Mouse (Mus musculus) MEL (cell line): ENCODE data around the gene Gm20388. TPM values are rescaled to one million over a fixed set of nuclear protein-coding genes. Genes with fewer than 3 reads are reported as not detected.

Source experiments
- DNase-seq: peaks from one replicate; pipeline ENCODE4 v3.0.0; 2011; ENCODE audit warnings: low read depth, low spot score
- H3K27ac ChIP-seq: 2 replicates; pipeline ENCODE4 v1.5.1; 2012; ENCODE audit warnings: low read depth, mild to moderate bottlenecking, control low read depth, low read length, moderate library complexity; ENCODE audit not compliant: control insufficient read depth
- H3K27me3 ChIP-seq, 2 experiments: fragments of 150-350 bp in 1 of 2; sonication (generic) in 1 of 2; 2 replicates each; pipeline ENCODE4 v1.6.1; 2012; ENCODE audit warnings: low read length in 2 of 2, mild to moderate bottlenecking in 2 of 2, improper control_type of control experiment in 1 of 2, moderate library complexity in 1 of 2; ENCODE audit not compliant: insufficient read depth in 2 of 2, control insufficient read depth in 1 of 2
- H3K36me3 ChIP-seq, 2 experiments: 2 replicates each; pipeline ENCODE4 v1.6.1; 2012 to 2014; ENCODE audit warnings: low read length in 2 of 2, improper control_type of control experiment in 1 of 2, inconsistent platforms in 1 of 2, mild to moderate bottlenecking in 1 of 2; ENCODE audit not compliant: insufficient read depth in 2 of 2, control insufficient read depth in 1 of 2
- H3K4me1 ChIP-seq, 2 experiments: fragments of 150-350 bp in 1 of 2; sonication (generic) in 1 of 2; 2 replicates each; pipeline ENCODE4 v1.6.1; 2012; ENCODE audit warnings: low read length in 2 of 2, improper control_type of control experiment in 1 of 2, mild to moderate bottlenecking in 1 of 2; ENCODE audit not compliant: insufficient read depth in 2 of 2, control insufficient read depth in 1 of 2
- H3K4me3 ChIP-seq, 2 experiments: fragments of 150-350 bp in 1 of 2; sonication (generic) in 1 of 2; 2 replicates each; pipeline ENCODE4 v1.5.1; 2012; ENCODE audit warnings: low read depth in 2 of 2, low read length in 2 of 2, mild to moderate bottlenecking in 2 of 2, moderate library complexity in 2 of 2, control low read depth in 1 of 2, improper control_type of control experiment in 1 of 2; ENCODE audit not compliant: control insufficient read depth in 1 of 2, insufficient read depth in 1 of 2
- H3K79me2 ChIP-seq: 2 replicates; pipeline ENCODE4 v1.6.1; 2012; ENCODE audit warnings: mild to moderate bottlenecking, low read length, moderate library complexity; ENCODE audit not compliant: control insufficient read depth, poor library complexity, insufficient read depth
- H3K9ac ChIP-seq: 2 replicates; pipeline ENCODE4 v1.6.1; 2012; ENCODE audit warnings: low read depth, mild to moderate bottlenecking, control low read depth, low read length, moderate library complexity; ENCODE audit not compliant: control insufficient read depth, poor library complexity, severe bottlenecking
- H3K9me3 ChIP-seq: fragments of 150-350 bp; sonication (generic); replicated peaks from 2 replicates; pipeline ENCODE4 v1.6.1; 2012; ENCODE audit warnings: mild to moderate bottlenecking, low read length, improper control_type of control experiment, moderate library complexity; ENCODE audit not compliant: insufficient read depth
- CHD2 ChIP-seq: IDR thresholded peaks from 2 replicates; pipeline ENCODE4 v1.6.1; 2011; ENCODE audit warnings: low read length, improper control_type of control experiment
- E2F4 ChIP-seq: IDR thresholded peaks from 2 replicates; pipeline ENCODE4 v1.6.1; 2011; ENCODE audit warnings: low read depth, low read length, improper control_type of control experiment, borderline replicate concordance
- ELF1 ChIP-seq: IDR thresholded peaks from 2 replicates; pipeline ENCODE4 v1.6.1; 2014; ENCODE audit warnings: low read depth, mild to moderate bottlenecking, inconsistent platforms, low read length, improper control_type of control experiment, moderate library complexity
- EP300 ChIP-seq, 2 experiments: IDR thresholded peaks; 2 replicates each; pipeline ENCODE4 v1.6.1; 2011; ENCODE audit warnings: improper control_type of control experiment in 2 of 2, low read length in 2 of 2, low read depth in 1 of 2, mild to moderate bottlenecking in 1 of 2
- ETS1 ChIP-seq: IDR thresholded peaks from 2 replicates; pipeline ENCODE4 v1.6.1; 2012; ENCODE audit warnings: low read depth, mild to moderate bottlenecking, inconsistent platforms, low read length, improper control_type of control experiment, moderate library complexity
- GABPA ChIP-seq: IDR thresholded peaks from 2 replicates; pipeline ENCODE4 v1.6.1; 2012; ENCODE audit warnings: low read depth, mild to moderate bottlenecking, inconsistent platforms, low read length, improper control_type of control experiment, moderate library complexity
- GATA1 ChIP-seq: IDR thresholded peaks from 2 replicates; pipeline ENCODE4 v1.6.1; 2011; ENCODE audit warnings: low read depth, low read length, improper control_type of control experiment
- JUND ChIP-seq: IDR thresholded peaks from 2 replicates; pipeline ENCODE4 v1.6.1; 2011; ENCODE audit warnings: low read depth, mild to moderate bottlenecking, improper control_type of control experiment, low read length
- MAFK ChIP-seq: IDR thresholded peaks from 2 replicates; pipeline ENCODE4 v1.6.1; 2011; ENCODE audit warnings: low read depth, mild to moderate bottlenecking, low read length, improper control_type of control experiment, borderline replicate concordance
- MAX ChIP-seq: IDR thresholded peaks from 2 replicates; pipeline ENCODE4 v1.6.1; 2011; ENCODE audit warnings: low read length, improper control_type of control experiment
- MAZ ChIP-seq: IDR thresholded peaks from 2 replicates; pipeline ENCODE4 v1.6.1; 2012; ENCODE audit warnings: low read depth, mild to moderate bottlenecking, inconsistent platforms, low read length, improper control_type of control experiment
- MYC ChIP-seq: IDR thresholded peaks from 2 replicates; pipeline ENCODE4 v1.6.1; 2011; ENCODE audit warnings: low read depth, mild to moderate bottlenecking, low read length, improper control_type of control experiment, moderate library complexity
- NRF1 ChIP-seq: IDR thresholded peaks from 2 replicates; pipeline ENCODE4 v1.6.1; 2014; ENCODE audit warnings: low read depth, mild to moderate bottlenecking, inconsistent platforms, low read length, improper control_type of control experiment, moderate library complexity; ENCODE audit not compliant: poor library complexity, insufficient read depth, severe bottlenecking
- POLR2AphosphoS2 ChIP-seq: IDR thresholded peaks from 2 replicates; pipeline ENCODE4 v1.6.1; 2011; ENCODE audit warnings: low read length, improper control_type of control experiment
- POLR2AphosphoS5 ChIP-seq: IDR thresholded peaks from 2 replicates; pipeline ENCODE4 v1.6.1; 2012; ENCODE audit warnings: low read depth, borderline replicate concordance, mild to moderate bottlenecking, inconsistent platforms, low read length, moderate library complexity, mixed read lengths
- SMC3 ChIP-seq: IDR thresholded peaks from 2 replicates; pipeline ENCODE4 v1.6.1; 2011; ENCODE audit warnings: low read depth, low read length, improper control_type of control experiment
- TBP ChIP-seq: IDR thresholded peaks from 2 replicates; pipeline ENCODE4 v1.8.0; 2011; ENCODE audit warnings: low read depth, low read length, improper control_type of control experiment
- TCF12 ChIP-seq: IDR thresholded peaks from 2 replicates; pipeline ENCODE4 v1.6.1; 2014; ENCODE audit warnings: low read depth, mild to moderate bottlenecking, inconsistent platforms, low read length, improper control_type of control experiment, moderate library complexity
- UBTF ChIP-seq: IDR thresholded peaks from 2 replicates; pipeline ENCODE4 v1.6.1; 2012; ENCODE audit warnings: low read depth, mild to moderate bottlenecking, inconsistent platforms, low read length, improper control_type of control experiment, moderate library complexity, borderline replicate concordance; ENCODE audit not compliant: insufficient read depth
- USF2 ChIP-seq, 2 experiments: IDR thresholded peaks; 2 replicates each; pipeline ENCODE4 v1.6.1; 2011 to 2012; ENCODE audit warnings: improper control_type of control experiment in 2 of 2, low read length in 2 of 2, borderline replicate concordance in 1 of 2, inconsistent platforms in 1 of 2, low read depth in 1 of 2, mild to moderate bottlenecking in 1 of 2; ENCODE audit not compliant: insufficient read depth in 1 of 2
- ZKSCAN1 ChIP-seq: IDR thresholded peaks from 2 replicates; pipeline ENCODE4 v1.6.1; 2012; ENCODE audit warnings: low read depth, mild to moderate bottlenecking, inconsistent platforms, low read length, improper control_type of control experiment, moderate library complexity
- ZNF384 ChIP-seq: IDR thresholded peaks from 2 replicates; pipeline ENCODE4 v1.6.1; 2012; ENCODE audit warnings: low read depth, mild to moderate bottlenecking, inconsistent platforms, low read length, improper control_type of control experiment
- polyA plus RNA-seq, 2 experiments: library from polyadenylated mRNA; stranded (reverse) in 1 of 2; unstranded in 1 of 2; fragments of >175 nt in 1 of 2; fragments of >200 nt in 1 of 2; gene quantifications; 2 replicates each; pipeline versions ENCODE4 v1.2.1 to v1.2.4; 2012; ENCODE audit warnings: low replicate concordance in 2 of 2, low read depth in 1 of 2; ENCODE audit not compliant: insufficient read length in 2 of 2, insufficient read depth in 1 of 2, missing spikeins in 1 of 2
- total RNA-seq: library from RNA; depleted of rRNA; stranded (reverse); fragments of 300-350 nt; gene quantifications from 2 replicates; pipeline ENCODE4 v1.2.3, GENCODE M21; 2012

The Gm20388 gene
- total and polyA plus RNA-seq, 3 experiments, result 11.1 to 17.8 TPM; not detected in 1

- no peaks in the 10 kb centered on the region for H3K79me2 ChIP-seq
- TF ChIP-seq ETS1, result no peak
- TF ChIP-seq E2F4, result no peak
- TF ChIP-seq POLR2AphosphoS5, result 0 out of 2 replicates have a peak, but pooled peaks have one; percentile 36
- TF ChIP-seq ZNF384, result no peak
- no peak; the same call in 1 of the 2 replicates for TF ChIP-seq POLR2AphosphoS2
- no peak for TF ChIP-seq EP300 (IDR thresholded peaks at IDR 0.05; ENCODE audit: low read depth in 1 of 2, low read length in 2 of 2)
- no peak for TF ChIP-seq MYC
- peaks cover 0 to 3% of the 10 kb centered on the region in 2 experiments; a peak in 1 of 4 replicates for H3K4me1 ChIP-seq
- peak; percentile 8 for DNase-seq
- H3K9ac ChIP-seq, result no peak overlapping the region
- H3K9me3 ChIP-seq, result no peaks in the 10 kb centered on the region
- no peaks in the 10 kb centered on the region for H3K27me3 ChIP-seq
- no peak overlapping the region for H3K4me3 ChIP-seq
- no peak overlapping the region for H3K27ac ChIP-seq
- H3K36me3 ChIP-seq, result peaks cover 7 to 31% of the 10 kb centered on the region in 2 experiments
These were observed 2422.9 kb downstream of the Gm20388 start for GRCm38 (mm10) chr8:122333531-122333930.

- Histone ChIP-seq H3K27ac (no peak overlapping the region), H3K79me2 (no peaks in the 10 kb centered on the region), H3K27me3 (no peaks in the 10 kb centered on the region), H3K36me3 (peaks cover 4 to 30% of the 10 kb centered on the region in 2 experiments), H3K9ac (no peak overlapping the region), H3K4me3 (no peak overlapping the region), H3K4me1 (peaks cover 0 to 5% of the 10 kb centered on the region in 2 experiments; a peak in 1 of 4 replicates), H3K9me3 (no peaks in the 10 kb centered on the region)
- peak; percentile 17 for DNase-seq
- TF ChIP-seq GATA1 (no peak), TBP (no peak), EP300 (IDR thresholded peaks at IDR 0.05; ENCODE audit: low read depth in 1 of 2, low read length in 2 of 2) (no peak), USF2 (IDR thresholded peaks at IDR 0.05; ENCODE audit: borderline replicate concordance in 1 of 2, insufficient read depth in 1 of 2, low read depth in 1 of 2, low read length in 2 of 2) (no peak)
These were observed 2424.3 kb downstream of the Gm20388 start for GRCm38 (mm10) chr8:122334791-122335490.

DNA sequence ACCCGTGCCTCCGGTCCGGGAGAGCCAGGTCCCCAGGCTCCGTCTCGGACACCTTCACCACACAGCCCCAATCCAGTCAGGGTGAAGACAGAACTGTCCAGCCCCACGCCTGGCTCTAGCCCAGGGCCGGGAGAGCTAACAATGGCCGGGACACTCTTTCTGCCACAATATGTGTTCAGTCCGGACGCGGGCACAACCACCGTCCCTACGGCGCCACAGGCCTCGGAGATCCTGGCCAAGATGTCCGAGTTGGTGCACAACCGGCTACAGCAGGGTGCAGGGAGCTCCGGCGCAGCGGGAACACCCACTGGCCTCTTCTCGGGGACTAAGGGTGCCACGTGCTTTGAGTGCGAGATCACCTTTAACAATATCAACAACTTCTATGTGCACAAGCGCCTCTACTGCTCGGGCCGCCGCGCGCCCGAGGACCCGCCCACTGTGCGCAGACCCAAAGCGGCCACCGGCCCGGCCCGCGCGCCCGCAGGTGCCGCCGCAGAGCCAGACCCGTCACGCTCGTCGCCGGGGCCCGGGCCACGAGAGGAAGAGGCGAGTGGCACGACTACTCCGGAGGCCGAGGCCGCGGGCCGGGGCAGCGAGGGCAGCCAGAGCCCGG is 2425.1 kb downstream of the Gm20388 start:
- Histone ChIP-seq H3K4me3 (no peak overlapping the region), H3K9me3 (no peaks in the 10 kb centered on the region), H3K27ac (no peak overlapping the region), H3K36me3 (peaks cover 0 to 29% of the 10 kb centered on the region in 2 experiments; a peak in 2 of 4 replicates), H3K9ac (no peak overlapping the region), H3K79me2 (no peaks in the 10 kb centered on the region), H3K27me3 (no peaks in the 10 kb centered on the region), H3K4me1 (peaks cover 0 to 12% of the 10 kb centered on the region in 2 experiments; a peak in 2 of 4 replicates)
- no peak for DNase-seq
- no peak for TF ChIP-seq MAFK
- TF ChIP-seq MYC, result no peak
- TF ChIP-seq TCF12, result no peak
- no peak for TF ChIP-seq SMC3
- no peak for TF ChIP-seq NRF1
- TF ChIP-seq POLR2AphosphoS2, result no peak
- no peak for TF ChIP-seq CHD2
- TF ChIP-seq USF2 (IDR thresholded peaks at IDR 0.05; ENCODE audit: borderline replicate concordance in 1 of 2, insufficient read depth in 1 of 2, low read depth in 1 of 2, low read length in 2 of 2), result no peak
- TF ChIP-seq GATA1, result no peak
- no peak for TF ChIP-seq JUND
- no peak for TF ChIP-seq ZKSCAN1
- no peak for TF ChIP-seq UBTF
- no peak for TF ChIP-seq ELF1
- TF ChIP-seq MAX, result no peak
- no peak for TF ChIP-seq E2F4
- no peak for TF ChIP-seq GABPA
- no peak for TF ChIP-seq MAZ
